Mouse (Mus musculus) kidney, adult 2 months (tissue): ENCODE results near the gene Ncapg.

ENCODE experiments used
- CTCF ChIP-seq: fragments of 200-500 bp; conservative IDR thresholded peaks from 2 replicates; pipeline ENCODE4 v1.5.1; 2011; ENCODE audit warnings: low read depth, mild to moderate bottlenecking, control low read depth, low read length, moderate library complexity, mixed read lengths; ENCODE audit not compliant: insufficient read depth, insufficient read length
- POLR2A ChIP-seq: fragments of 200-500 bp; IDR thresholded peaks from one replicate; pipeline ENCODE4 v1.6.1; 2011; ENCODE audit warnings: low read depth, low read length, control low read depth

DNA sequence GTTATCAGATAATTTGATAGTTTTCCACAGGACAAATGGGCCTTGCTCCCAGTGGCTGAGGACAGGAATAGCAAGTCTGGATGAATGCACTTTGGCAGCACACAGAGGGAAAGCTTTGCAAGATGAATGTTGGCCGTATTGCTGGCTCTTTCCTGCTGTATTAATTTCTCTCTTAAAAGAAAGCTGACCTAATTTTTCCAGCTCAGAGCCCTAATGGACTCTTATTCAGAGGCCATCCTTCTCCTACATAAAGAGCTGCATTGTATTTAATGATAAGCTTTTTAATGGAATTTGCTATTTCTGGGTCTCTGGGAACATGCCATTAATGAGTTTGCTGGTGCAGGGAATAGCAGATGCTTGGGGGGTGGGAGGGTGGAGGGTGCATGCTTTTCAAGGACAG lies 41.9 kb upstream of the Ncapg start:
- TF ChIP-seq POLR2A: no peak
- no peak for TF ChIP-seq CTCF
